Mouse (Mus musculus): Measurements from ENCODE around the gene Fbln2. TPM values are rescaled to one million over a fixed set of nuclear protein-coding genes. Genes with fewer than 3 reads are reported as not detected.
A peak's percentile ranks its signal among the peaks of the same experiment; 100 is the strongest.

Gene Fbln2
- polyA plus RNA-seq, 1 experiment from 2014 or later = 22.1 TPM

DNA sequence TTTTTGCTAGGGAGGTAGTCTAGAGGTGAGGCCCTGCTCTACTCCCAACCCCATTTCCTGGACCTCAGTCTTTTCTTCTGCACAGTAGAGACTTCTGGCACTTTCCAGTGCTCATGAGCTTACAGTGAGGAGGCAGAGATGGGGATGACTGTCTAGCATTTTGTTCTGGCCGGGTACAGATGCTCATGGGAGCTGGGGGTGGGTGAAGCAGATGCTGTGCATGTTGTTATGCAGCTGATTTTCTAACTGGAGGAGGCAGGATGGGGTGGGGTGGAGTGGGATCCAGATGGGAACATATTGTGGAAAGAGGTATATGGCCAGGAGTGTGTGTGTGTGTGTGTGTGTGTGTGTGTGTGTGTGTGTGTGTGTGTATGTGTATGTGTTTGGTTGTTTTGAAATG is 3.2 kb downstream of the Fbln2 start:
- no peaks in the 10 kb centered on the region for H3K36me3 ChIP-seq (ENCODE audit: control insufficient read depth, insufficient read depth, low read length)
- ATAC-seq (ENCODE audit: low FRiP score, low TSS enrichment) = no peak

DNA sequence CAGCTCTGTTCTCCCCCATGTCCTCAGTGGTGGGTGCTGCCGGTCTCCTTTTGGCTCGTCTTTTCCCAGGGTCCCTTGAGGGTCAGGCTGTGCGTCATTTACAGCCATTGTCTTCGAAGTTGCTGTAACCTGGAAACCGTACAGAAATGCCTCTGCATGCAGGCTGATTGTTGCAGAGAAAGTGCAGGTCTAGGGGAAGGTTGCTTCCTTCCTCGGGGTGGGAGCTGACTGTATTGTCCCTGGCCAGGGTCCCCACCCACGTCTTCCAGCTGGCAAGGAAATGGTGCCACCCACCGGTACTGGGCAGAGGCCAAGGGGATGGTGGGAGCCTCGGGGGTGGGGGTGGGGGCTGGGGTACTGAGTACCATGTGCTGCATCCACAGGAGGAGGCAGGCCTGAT is 6.2 kb downstream of the Fbln2 start:
- 72% methylated on average over 9 of the region's 9 CpGs for WGBS
- no peaks in the 10 kb centered on the region for H3K36me3 ChIP-seq (ENCODE audit: control insufficient read depth, insufficient read depth, low read length)
- no peak overlapping the region for H3K27ac ChIP-seq (ENCODE audit: low read depth, low read length)
- no peaks in the 10 kb centered on the region; the same call in 1 of the 2 replicates for H3K4me1 ChIP-seq (ENCODE audit: control insufficient read depth, insufficient read depth, low read length)
- ATAC-seq (ENCODE audit: low FRiP score, low TSS enrichment) = no peak
- no peak overlapping the region for H3K4me2 ChIP-seq (replicated peaks; ENCODE audit: low read depth, low read length)
- no peaks in the 10 kb centered on the region for H3K9me3 ChIP-seq (ENCODE audit: control insufficient read depth, low read length)
- H3K4me3 ChIP-seq (ENCODE audit: low read length) = no peak overlapping the region
- H3K9ac ChIP-seq (ENCODE audit: low read depth, low read length) = no peak overlapping the region
- H3K27me3 ChIP-seq (ENCODE audit: control insufficient read depth, insufficient read depth, low read length) = 0 out of 2 replicates have a peak, but pooled peaks cover under 1% of the 10 kb centered on the region

More for the DNA sequence above, 3.2 kb downstream of the Fbln2 start:
- WGBS = 91% methylated on average over 1 of the region's 1 CpGs
- Histone ChIP-seq H3K9me3 (ENCODE audit: control insufficient read depth, low read length) (no peaks in the 10 kb centered on the region), H3K27me3 (ENCODE audit: control insufficient read depth, insufficient read depth, low read length) (0 out of 2 replicates have a peak, but pooled peaks cover 4% of the 10 kb centered on the region), H3K4me3 (ENCODE audit: low read length) (no peak overlapping the region), H3K4me1 (ENCODE audit: control insufficient read depth, insufficient read depth, low read length) (peaks cover 9% of the 10 kb centered on the region; the same call in 1 of the 2 replicates), H3K4me2 (replicated peaks; ENCODE audit: low read depth, low read length) (no peak overlapping the region), H3K27ac (ENCODE audit: low read depth, low read length) (no peak overlapping the region), H3K9ac (ENCODE audit: low read depth, low read length) (no peak overlapping the region)

DNA sequence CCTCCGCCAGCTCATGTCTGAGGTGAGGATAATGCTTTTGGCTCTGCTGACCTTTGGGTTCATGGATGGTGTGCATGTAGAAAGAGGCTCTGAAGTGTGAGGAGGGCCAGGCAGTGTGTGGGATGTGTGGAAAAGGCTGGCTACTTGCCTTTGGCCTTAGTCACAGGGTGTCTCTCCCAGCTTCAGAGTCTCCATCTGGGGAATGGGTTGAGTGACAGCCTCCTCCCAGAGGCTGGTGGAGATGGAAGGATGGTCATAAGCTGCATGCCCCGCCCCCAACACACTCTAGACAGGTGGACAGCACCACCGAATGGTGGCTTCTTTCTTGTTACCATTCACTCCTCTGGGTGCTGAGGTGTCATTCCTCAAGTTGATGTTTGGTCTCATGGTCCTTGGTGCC is 6.6 kb downstream of the Fbln2 start:
- no peak for ATAC-seq (ENCODE audit: low FRiP score, low TSS enrichment)
- H3K4me1 ChIP-seq (ENCODE audit: control insufficient read depth, insufficient read depth, low read length) = no peaks in the 10 kb centered on the region
- 81% methylated on average over 3 of the region's 3 CpGs for WGBS

DNA sequence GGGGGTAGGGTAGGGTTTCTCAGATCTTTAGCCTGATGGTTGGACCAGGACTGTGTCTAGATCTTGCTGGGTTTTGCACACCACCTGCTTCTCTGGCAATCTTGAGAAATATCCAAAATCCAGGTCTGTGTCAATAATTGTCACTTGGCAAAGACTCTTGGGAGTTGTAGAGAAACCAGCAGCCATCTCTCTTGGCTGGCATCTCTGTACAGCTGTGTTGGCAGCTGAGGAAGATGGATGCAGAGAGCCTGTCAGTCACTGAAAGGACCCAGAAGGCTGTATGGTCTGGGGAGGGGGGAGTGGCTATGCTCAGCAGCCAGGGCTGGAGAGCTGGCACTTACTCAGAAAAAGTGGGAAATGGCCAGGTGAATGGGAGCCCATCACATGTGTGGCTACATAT is 7.8 kb downstream of the Fbln2 start:
- no peak overlapping the region for H3K27ac ChIP-seq (ENCODE audit: low read depth, low read length)
- H3K4me1 ChIP-seq (ENCODE audit: control insufficient read depth, insufficient read depth, low read length) = no peaks in the 10 kb centered on the region

More for the DNA sequence above, 6.6 kb downstream of the Fbln2 start:
- Histone ChIP-seq H3K9me3 (ENCODE audit: control insufficient read depth, low read length) (no peaks in the 10 kb centered on the region), H3K4me3 (ENCODE audit: low read length) (no peak overlapping the region), H3K27ac (ENCODE audit: low read depth, low read length) (no peak overlapping the region), H3K4me2 (replicated peaks; ENCODE audit: low read depth, low read length) (no peak overlapping the region), H3K9ac (ENCODE audit: low read depth, low read length) (no peak overlapping the region), H3K27me3 (ENCODE audit: control insufficient read depth, insufficient read depth, low read length) (no peaks in the 10 kb centered on the region), H3K36me3 (ENCODE audit: control insufficient read depth, insufficient read depth, low read length) (no peaks in the 10 kb centered on the region)

DNA sequence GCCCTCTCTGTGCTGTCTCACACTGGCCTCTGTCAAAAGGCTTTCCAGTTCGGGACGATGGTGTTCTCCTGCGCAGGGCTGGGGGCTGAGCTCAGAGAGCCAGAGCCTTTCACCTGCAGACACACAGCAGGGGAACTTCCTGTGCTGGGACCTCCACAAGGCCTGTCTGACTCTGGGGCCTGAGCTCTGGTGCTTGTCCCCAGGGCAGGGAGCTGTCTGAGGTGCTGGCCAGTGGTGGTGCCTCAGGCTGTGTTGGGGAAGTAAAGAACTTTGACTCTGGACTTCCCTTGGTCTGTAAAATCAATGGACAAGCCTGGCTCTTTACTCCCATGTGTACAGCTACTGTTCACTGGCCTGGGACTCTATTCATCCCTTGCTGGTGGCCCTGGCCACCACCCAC is 8.8 kb downstream of the Fbln2 start:
- WGBS = 16% methylated on average over 3 of the region's 3 CpGs
- ATAC-seq (ENCODE audit: low FRiP score, low TSS enrichment) = 0 out of 2 replicates have a peak, but pooled peaks have one; percentile 35
- Histone ChIP-seq H3K36me3 (ENCODE audit: control insufficient read depth, insufficient read depth, low read length) (no peaks in the 10 kb centered on the region), H3K4me2 (replicated peaks; ENCODE audit: low read depth, low read length) (no peak overlapping the region), H3K4me1 (ENCODE audit: control insufficient read depth, insufficient read depth, low read length) (no peaks in the 10 kb centered on the region), H3K27ac (ENCODE audit: low read depth, low read length) (no peak overlapping the region), H3K9ac (ENCODE audit: low read depth, low read length) (no peak overlapping the region), H3K27me3 (ENCODE audit: control insufficient read depth, insufficient read depth, low read length) (no peaks in the 10 kb centered on the region), H3K9me3 (ENCODE audit: control insufficient read depth, low read length) (no peaks in the 10 kb centered on the region), H3K4me3 (ENCODE audit: low read length) (no peak overlapping the region)

More for the DNA sequence above, 7.8 kb downstream of the Fbln2 start:
- no peaks in the 10 kb centered on the region for H3K27me3 ChIP-seq (ENCODE audit: control insufficient read depth, insufficient read depth, low read length)
- no peaks in the 10 kb centered on the region for H3K36me3 ChIP-seq (ENCODE audit: control insufficient read depth, insufficient read depth, low read length)
- H3K4me2 ChIP-seq (replicated peaks; ENCODE audit: low read depth, low read length) = no peak overlapping the region
- no peak overlapping the region for H3K4me3 ChIP-seq (ENCODE audit: low read length)
- no peak for ATAC-seq (ENCODE audit: low FRiP score, low TSS enrichment)
- H3K9me3 ChIP-seq (ENCODE audit: control insufficient read depth, low read length) = no peaks in the 10 kb centered on the region
- H3K9ac ChIP-seq (ENCODE audit: low read depth, low read length) = no peak overlapping the region

DNA sequence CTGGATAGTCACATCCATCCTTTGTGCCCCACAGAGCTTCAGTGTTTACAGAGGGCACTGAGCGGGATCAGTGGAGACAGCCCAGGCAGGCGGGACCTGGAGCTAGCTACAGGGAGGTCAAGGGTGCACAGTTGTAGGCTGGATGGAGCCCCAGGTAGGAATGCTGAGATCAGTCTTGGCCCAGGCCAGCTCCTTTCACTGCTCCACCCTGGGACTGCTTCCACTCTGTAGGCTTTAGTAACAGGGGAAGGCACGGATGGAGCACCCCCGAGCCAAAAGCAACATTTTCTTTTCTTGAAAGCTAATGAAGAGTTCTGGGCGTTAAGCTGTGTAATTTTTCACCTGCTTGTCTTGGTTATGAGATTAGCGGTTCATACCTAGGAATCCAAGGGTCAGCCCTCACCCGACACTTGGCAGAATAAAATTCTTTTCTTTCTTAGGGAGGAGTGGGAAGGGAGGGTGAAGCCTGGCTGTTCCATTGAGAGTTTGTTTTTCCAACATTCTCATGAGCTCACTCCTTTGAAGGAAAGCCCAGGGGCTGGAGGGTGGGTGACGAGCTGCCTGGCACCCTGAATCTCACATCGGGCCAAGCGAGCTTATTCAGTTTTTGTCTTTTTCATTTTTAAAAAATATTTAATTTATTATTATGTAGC is 10.6 kb downstream of the Fbln2 start:
- Histone ChIP-seq H3K4me2 (replicated peaks; ENCODE audit: low read depth, low read length) (no peak overlapping the region), H3K27ac (ENCODE audit: low read depth, low read length) (no peak overlapping the region), H3K4me3 (ENCODE audit: low read length) (no peak overlapping the region), H3K9ac (ENCODE audit: low read depth, low read length) (no peak overlapping the region), H3K9me3 (ENCODE audit: control insufficient read depth, low read length) (no peaks in the 10 kb centered on the region), H3K4me1 (ENCODE audit: control insufficient read depth, insufficient read depth, low read length) (no peaks in the 10 kb centered on the region), H3K27me3 (ENCODE audit: control insufficient read depth, insufficient read depth, low read length) (no peaks in the 10 kb centered on the region), H3K36me3 (ENCODE audit: control insufficient read depth, insufficient read depth, low read length) (no peaks in the 10 kb centered on the region)
- 72% methylated on average over 10 of the region's 10 CpGs for WGBS
- 0 out of 2 replicates have a peak, but pooled peaks have one; percentile 35 for ATAC-seq (ENCODE audit: low FRiP score, low TSS enrichment)

DNA sequence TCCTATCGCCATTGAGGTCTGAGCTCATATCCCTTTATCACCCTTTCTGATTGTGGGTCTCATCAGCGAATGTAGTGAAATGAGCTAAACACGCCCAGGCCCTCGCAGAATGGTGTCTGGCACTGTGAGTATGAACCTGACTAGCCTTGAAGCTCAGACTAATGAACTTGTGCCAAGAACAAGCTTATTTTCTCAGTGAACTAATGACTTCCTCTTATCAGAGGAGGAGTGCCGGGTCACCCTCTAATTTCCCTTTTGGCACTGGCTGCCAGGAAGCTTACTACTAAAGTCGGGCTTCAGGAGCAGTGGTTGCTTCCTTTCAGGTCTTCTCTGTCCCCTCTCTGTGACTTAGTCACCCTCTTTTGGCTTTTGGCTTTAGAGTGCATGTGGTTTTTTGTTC is 12.7 kb downstream of the Fbln2 start:
- Histone ChIP-seq H3K27ac (ENCODE audit: low read depth, low read length) (no peak overlapping the region), H3K36me3 (ENCODE audit: control insufficient read depth, insufficient read depth, low read length) (no peaks in the 10 kb centered on the region), H3K9me3 (ENCODE audit: control insufficient read depth, low read length) (no peaks in the 10 kb centered on the region), H3K9ac (ENCODE audit: low read depth, low read length) (no peak overlapping the region), H3K27me3 (ENCODE audit: control insufficient read depth, insufficient read depth, low read length) (no peaks in the 10 kb centered on the region), H3K4me2 (replicated peaks; ENCODE audit: low read depth, low read length) (no peak overlapping the region), H3K4me1 (ENCODE audit: control insufficient read depth, insufficient read depth, low read length) (no peaks in the 10 kb centered on the region), H3K4me3 (ENCODE audit: low read length) (no peak overlapping the region)
- ATAC-seq (ENCODE audit: low FRiP score, low TSS enrichment) = no peak
- 76% methylated on average over 6 of the region's 6 CpGs for WGBS

DNA sequence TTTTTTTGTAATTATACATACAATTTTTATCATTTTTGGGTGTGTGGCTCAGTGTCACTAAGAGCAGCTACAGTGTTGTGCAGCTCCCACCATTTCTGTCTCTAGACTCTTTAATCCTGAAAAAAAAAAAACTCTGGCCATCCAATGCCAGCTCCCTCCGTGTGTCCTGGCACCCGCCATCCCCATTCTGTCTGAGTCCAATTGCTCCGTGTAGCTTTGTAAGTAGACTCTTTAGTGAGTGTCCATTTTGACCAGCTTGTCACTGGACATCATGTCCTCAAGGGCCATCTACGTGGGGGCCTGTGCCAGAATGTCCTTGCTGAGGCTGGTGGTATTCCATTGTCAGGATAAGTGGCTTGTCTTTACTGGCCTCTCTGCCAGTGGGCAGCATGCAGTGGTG is 13.1 kb downstream of the Fbln2 start:
- no peaks in the 10 kb centered on the region for H3K4me1 ChIP-seq (ENCODE audit: control insufficient read depth, insufficient read depth, low read length)
- H3K36me3 ChIP-seq (ENCODE audit: control insufficient read depth, insufficient read depth, low read length) = no peaks in the 10 kb centered on the region
- no peak overlapping the region for H3K4me2 ChIP-seq (replicated peaks; ENCODE audit: low read depth, low read length)
- H3K9me3 ChIP-seq (ENCODE audit: control insufficient read depth, low read length) = no peaks in the 10 kb centered on the region
- no peak for ATAC-seq (ENCODE audit: low FRiP score, low TSS enrichment)
- H3K9ac ChIP-seq (ENCODE audit: low read depth, low read length) = no peak overlapping the region
- no peaks in the 10 kb centered on the region for H3K27me3 ChIP-seq (ENCODE audit: control insufficient read depth, insufficient read depth, low read length)
- 84% methylated on average over 4 of the region's 4 CpGs for WGBS
- no peak overlapping the region for H3K27ac ChIP-seq (ENCODE audit: low read depth, low read length)
- no peak overlapping the region for H3K4me3 ChIP-seq (ENCODE audit: low read length)

DNA sequence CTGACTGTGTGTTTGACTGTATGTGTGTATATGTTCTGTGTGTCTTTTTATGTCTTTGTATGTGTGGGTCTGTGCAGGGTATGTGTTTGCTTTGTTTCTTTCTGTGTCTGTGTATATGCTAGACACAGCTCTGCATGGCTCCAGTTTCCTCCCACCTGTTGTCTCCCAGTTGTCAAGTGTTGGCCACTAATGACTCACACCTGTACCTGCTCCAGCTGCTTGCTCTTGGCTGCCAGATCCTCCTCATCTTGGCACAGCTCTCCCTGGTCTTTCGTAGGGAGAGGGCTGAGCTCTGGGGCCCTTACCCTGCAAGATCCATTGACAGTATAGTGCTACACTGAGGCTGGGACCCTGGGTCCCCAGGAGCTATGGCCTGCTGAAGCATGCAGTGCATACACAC is 13.8 kb downstream of the Fbln2 start:
- H3K27ac ChIP-seq (ENCODE audit: low read depth, low read length) = no peak overlapping the region
- no peaks in the 10 kb centered on the region for H3K9me3 ChIP-seq (ENCODE audit: control insufficient read depth, low read length)
- H3K9ac ChIP-seq (ENCODE audit: low read depth, low read length) = no peak overlapping the region
- no peak overlapping the region for H3K4me2 ChIP-seq (replicated peaks; ENCODE audit: low read depth, low read length)
- H3K4me3 ChIP-seq (ENCODE audit: low read length) = no peak overlapping the region
- 85% methylated on average over 1 of the region's 1 CpGs for WGBS
- H3K27me3 ChIP-seq (ENCODE audit: control insufficient read depth, insufficient read depth, low read length) = no peaks in the 10 kb centered on the region
- no peaks in the 10 kb centered on the region for H3K4me1 ChIP-seq (ENCODE audit: control insufficient read depth, insufficient read depth, low read length)
- no peaks in the 10 kb centered on the region for H3K36me3 ChIP-seq (ENCODE audit: control insufficient read depth, insufficient read depth, low read length)
- no peak for ATAC-seq (ENCODE audit: low FRiP score, low TSS enrichment)

Data from kidney, embryonic 14.5 days (tissue).